Mouse (Mus musculus) bone marrow, adult 2 months (tissue): ENCODE data around the gene Exosc5.

Source experiments
- CTCF ChIP-seq: fragments of 200-500 bp; IDR thresholded peaks from 2 replicates; pipeline ENCODE4 v1.5.1; 2011; ENCODE audit warnings: low read length, control low read depth; ENCODE audit not compliant: control insufficient read depth, insufficient read depth
- POLR2A ChIP-seq: fragments of 200-500 bp; IDR thresholded peaks from 2 replicates; pipeline ENCODE4 v1.6.1; 2011; ENCODE audit warnings: low read depth, mild to moderate bottlenecking, control low read depth, low read length, borderline replicate concordance; ENCODE audit not compliant: control insufficient read depth

DNA sequence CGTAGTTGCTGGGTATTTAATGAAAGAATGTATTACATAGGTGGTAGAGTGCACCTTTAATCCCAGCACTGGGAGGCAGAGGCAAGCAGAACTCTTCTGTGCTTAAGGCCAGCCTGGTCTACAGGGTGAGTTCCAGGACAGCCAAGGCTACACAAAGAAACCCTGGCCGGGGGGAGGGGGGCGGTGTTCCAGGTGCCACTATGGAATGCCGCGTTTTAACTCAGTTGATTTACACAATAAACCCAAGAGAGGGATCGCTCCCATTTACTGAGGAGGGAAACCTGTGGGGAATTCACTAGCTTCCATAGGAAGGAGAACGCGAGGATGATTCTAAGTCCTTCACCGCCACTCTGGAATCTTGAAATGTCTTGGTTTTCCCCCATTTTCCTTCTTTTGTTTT lies 10.7 kb downstream of the Exosc5 start:
- TF ChIP-seq CTCF: no peak
- no peak for TF ChIP-seq POLR2A
